Mouse (Mus musculus): ENCODE data around the gene Gm38392.

Gm38392 gene

GRCm38 (mm10) chr3:88235216-88235615 lies 51.8 kb downstream of the Gm38392 start:
- peak; percentile 42 for DNase-seq

GRCm38 (mm10) chr3:88234041-88234440 lies 53.0 kb downstream of the Gm38392 start:
- no peak for DNase-seq

GRCm38 (mm10) chr3:88232851-88233649 lies 54.0 kb downstream of the Gm38392 start:
- peak; percentile 25 for DNase-seq

GRCm38 (mm10) chr3:88232301-88232702 lies 54.7 kb downstream of the Gm38392 start:
- peak; percentile 46 for DNase-seq

GRCm38 (mm10) chr3:88231061-88231641 lies 55.9 kb downstream of the Gm38392 start:
- peak; percentile 23 for DNase-seq

GRCm38 (mm10) chr3:88230262-88231047 lies 56.6 kb downstream of the Gm38392 start:
- DNase-seq = peak; percentile 28

- DNase-seq = no peak
Measured at GRCm38 (mm10) chr3:88229526-88229925, 57.5 kb downstream of the Gm38392 start.

GRCm38 (mm10) chr3:88228906-88229305 lies 58.1 kb downstream of the Gm38392 start:
- DNase-seq = no peak

- DNase-seq = no peak
Measured at GRCm38 (mm10) chr3:88227976-88228375, 59.0 kb downstream of the Gm38392 start.

GRCm38 (mm10) chr3:88227260-88227659 lies 59.8 kb downstream of the Gm38392 start:
- DNase-seq = no peak

- DNase-seq = peak; percentile 88
Measured at GRCm38 (mm10) chr3:88226101-88226845, 60.7 kb downstream of the Gm38392 start.

GRCm38 (mm10) chr3:88224929-88225328 lies 62.1 kb downstream of the Gm38392 start:
- no peak for DNase-seq

GRCm38 (mm10) chr3:88222446-88222845 lies 64.6 kb downstream of the Gm38392 start:
- DNase-seq = no peak

- no peak for DNase-seq
Measured at GRCm38 (mm10) chr3:88221519-88222390, 65.3 kb downstream of the Gm38392 start.

GRCm38 (mm10) chr3:88220842-88221241 lies 66.2 kb downstream of the Gm38392 start:
- no peak for DNase-seq

- DNase-seq = no peak
Measured at GRCm38 (mm10) chr3:88219940-88220339, 67.1 kb downstream of the Gm38392 start.

GRCm38 (mm10) chr3:88217679-88218078 lies 69.3 kb downstream of the Gm38392 start:
- DNase-seq = no peak

- peak; percentile 71 for DNase-seq
Measured at GRCm38 (mm10) chr3:88216534-88217326, 70.3 kb downstream of the Gm38392 start.

- no peak for DNase-seq
Measured at GRCm38 (mm10) chr3:88216116-88216515, 70.9 kb downstream of the Gm38392 start.

- no peak for DNase-seq
Measured at GRCm38 (mm10) chr3:88215553-88216004, 71.4 kb downstream of the Gm38392 start.
